Mouse (Mus musculus): ENCODE results near the gene C1qtnf1. TPM values are rescaled to one million over a fixed set of nuclear protein-coding genes. Genes with fewer than 3 reads are reported as not detected.
A peak's percentile ranks its signal among the peaks of the same experiment; 100 is the strongest.

The C1qtnf1 gene
- polyA plus RNA-seq, 1 experiment, result 32.3 TPM

DNA sequence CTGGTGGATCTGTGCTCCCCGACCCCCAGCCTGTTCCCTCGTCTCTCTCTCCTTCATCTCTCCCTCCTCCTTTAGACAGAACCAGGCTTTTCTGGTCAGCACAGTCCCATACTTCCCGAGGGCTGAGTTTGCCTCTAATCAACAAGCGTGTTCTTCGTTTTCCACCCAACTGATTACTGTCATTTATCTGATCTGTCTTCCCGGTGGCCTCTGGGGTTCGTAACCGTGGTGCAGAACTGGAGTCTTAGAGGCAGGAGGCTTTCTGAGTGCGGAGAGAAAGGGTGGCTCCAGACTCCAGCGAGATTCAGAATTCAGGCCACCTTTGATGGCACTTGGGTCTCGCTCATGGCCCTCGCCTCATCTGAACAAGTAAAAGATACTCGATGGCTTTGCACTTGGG, 6.1 kb downstream of the C1qtnf1 start:
- DNase-seq (ENCODE audit: low read depth), result no peak

DNA sequence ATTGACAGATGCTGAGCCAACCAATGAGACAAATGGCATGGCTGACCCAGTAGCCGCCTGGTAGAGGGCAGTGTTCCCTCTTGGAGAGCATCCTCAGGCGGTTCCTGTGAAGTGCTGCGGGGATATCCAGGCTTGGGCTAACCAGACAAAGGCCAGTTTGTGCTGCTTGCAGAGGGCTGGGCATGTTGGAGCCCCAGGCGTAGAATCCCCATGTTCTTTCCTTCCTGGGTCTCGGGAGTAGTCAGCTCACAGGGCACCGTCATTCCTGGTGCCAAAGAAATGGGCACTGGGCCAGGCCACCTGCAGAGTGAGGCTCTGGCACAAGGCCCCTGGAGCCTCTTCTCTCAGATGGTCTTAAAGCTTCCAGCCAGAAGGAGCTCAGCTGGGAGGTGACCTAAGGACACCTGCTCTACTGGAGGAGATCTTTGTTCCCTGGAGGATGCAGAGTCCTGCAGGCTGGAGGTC, 8.5 kb downstream of the C1qtnf1 start:
- no peak for DNase-seq (ENCODE audit: low read depth)

DNA sequence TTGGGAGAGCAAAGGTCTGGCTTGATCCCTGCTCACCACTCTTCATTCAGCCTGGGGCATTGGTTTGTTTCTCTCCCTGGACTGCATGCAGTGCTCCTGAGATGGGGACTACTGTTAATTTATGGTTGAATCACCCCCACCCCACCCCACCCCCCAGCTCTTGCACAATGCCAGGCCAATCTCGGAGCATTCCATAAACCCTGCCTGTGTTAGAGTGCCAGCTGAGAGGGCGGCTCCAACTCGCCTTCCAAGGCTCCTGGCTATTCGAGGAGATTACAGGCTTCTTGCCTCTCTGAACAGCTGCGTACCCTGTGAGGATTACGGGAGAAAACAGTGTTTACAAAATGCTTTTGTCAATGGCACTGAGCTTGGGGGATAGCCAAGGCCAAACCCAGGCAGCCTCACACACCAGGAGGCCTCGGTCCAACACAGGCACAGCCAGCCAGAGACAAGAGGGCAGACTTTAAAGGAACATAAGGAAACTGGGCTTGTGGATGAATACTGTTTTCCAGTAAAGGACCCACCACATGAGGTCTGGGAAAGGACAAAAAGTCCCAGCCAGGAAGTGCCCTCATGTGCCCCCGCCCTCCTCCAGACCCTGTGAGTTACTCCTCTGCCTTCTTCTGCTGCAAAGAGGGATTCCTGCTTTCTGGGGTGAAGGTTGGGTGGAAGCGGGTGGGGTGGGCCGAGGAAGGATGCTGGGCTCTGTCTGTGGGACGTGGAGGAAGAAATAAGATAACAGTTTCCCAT, 10.8 kb downstream of the C1qtnf1 start:
- peak; percentile 80 for DNase-seq (ENCODE audit: low read depth)

DNA sequence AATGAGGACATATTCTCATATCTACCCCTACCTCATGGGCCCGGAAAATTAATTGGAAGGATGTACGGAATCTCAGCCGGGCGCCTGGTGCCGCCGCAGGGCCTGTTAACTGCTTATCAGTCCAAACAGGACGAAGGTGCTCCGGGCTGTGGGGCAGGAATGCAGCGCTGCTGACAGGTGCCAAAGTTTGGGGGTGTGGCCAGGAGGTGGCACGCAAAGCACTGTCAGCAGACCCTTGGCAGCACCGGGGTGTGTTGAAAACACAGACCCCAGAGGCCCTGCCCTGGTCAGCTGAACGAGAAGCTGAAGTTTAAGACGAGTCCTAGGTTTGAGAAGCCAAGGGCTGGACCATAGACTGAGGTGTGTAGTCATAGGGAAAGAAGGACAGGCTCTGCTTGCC, 14.7 kb downstream of the C1qtnf1 start:
- DNase-seq (ENCODE audit: low read depth), result no peak

DNA sequence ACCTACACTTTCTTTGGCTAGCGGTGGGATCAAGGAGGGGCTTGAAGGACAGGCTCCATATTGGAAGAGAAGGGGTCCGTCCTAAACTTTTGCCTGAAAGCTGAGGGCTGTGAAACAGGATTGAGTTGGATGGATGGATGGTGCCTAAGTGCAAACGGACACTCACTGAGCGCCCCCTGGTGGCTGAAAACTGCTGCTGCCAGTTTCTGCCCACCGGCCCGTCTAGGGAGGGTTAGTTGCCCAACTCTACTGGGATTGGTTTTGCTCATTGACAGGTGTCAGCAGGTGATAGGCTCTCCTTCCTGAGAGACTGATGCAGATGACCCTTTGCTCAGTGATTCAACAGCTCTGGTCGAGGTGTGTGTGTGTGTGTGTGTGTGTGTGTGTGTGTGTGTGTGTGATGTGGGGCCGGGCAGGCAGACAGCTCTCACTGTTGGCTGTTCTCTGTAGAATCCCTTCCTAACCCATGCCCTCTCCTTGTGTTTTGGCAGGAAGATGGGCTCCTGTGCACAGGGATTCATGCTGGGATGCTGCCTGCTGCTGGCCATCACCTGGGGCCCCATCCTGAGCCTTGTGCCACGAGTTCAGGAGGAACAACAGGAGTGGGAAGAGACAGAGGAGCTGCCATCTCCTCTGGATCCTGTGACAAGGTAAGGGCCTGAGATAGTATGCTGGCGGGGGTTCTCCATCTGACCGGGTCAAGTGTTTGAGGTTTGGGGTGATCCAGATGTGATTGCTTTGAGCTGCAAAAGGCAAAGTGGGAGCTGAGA, 15.4 kb downstream of the C1qtnf1 start:
- no peak for DNase-seq (ENCODE audit: low read depth)

DNA sequence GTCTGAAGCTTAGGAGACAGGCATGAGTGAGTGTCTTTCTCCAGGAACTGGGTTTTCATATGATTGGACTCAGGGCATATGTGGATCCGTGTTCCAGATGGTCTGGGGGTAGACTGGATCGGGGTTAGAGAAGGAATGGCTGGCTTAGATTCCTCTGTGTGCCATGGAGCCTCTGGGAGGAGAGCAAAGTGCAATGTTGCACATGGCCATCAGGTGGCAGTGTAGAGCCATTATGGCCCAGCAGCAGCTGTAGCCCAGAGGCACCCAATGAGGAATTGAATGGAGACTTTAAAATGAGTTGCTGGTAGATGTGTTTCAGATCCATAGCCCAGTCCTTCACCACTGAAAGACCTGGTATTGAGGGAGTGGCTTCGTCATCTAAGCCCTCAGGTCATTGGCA, 17.8 kb downstream of the C1qtnf1 start:
- no peak for DNase-seq (ENCODE audit: low read depth)

DNA sequence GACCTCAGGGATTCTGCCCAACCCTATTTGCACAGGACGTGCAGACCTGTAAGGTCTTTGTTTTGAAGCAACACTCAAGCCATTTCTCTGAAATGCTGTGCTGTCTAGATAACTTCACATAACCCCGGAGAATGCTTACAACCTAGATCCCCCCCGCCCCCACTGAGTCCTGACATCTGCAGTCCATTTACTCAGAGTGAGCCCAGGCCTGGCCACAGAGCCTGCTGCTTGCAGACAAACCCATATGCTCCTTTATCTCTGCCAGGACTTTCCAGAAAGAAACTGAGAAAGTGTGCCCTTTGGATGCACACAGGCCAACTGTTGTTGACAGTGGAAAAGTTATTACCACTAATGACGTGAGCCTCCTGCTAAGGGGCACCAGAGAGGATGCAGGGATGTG, 19.3 kb downstream of the C1qtnf1 start:
- no peak for DNase-seq (ENCODE audit: low read depth)

DNA sequence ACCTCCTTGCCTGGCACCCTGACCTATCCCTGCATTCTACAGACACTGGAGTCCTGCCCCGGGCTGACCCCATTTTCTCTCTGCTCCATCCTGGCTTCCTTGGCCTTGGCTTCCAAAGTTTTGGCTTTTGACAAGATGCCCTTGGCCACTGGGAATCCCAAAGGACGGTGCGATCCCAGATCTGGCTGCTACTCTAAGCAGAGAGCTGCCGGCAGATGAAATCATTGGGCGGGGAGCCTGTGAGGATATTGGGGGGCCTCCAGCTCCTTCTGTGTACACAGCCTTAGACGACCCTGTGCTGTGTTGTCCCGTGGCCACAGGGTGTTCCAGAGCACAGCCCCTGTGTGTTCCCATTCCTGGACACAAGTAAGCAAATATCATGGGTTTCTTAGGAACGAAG, 20.4 kb downstream of the C1qtnf1 start:
- DNase-seq (ENCODE audit: low read depth), result no peak

DNA sequence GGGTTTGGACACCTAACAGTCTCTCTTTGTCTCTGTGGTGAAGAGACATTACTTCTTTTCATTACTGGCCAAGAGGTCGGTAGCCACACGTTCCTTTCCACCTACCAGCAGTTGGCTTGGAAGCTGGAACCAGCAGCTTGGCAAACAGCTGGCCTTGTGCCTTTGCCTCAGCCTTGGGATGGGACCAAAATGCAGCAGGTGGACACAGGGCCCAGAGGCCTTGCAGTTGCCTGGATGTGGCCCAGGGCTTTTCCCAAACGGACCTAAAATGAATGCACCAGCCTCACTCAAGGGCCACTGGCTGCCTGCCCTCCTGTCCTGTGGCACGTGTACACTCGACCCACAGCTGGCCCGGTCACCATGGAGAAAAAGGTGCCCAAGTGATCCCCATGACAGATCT, 23.2 kb downstream of the C1qtnf1 start:
- no peak for DNase-seq (ENCODE audit: low read depth)

DNA sequence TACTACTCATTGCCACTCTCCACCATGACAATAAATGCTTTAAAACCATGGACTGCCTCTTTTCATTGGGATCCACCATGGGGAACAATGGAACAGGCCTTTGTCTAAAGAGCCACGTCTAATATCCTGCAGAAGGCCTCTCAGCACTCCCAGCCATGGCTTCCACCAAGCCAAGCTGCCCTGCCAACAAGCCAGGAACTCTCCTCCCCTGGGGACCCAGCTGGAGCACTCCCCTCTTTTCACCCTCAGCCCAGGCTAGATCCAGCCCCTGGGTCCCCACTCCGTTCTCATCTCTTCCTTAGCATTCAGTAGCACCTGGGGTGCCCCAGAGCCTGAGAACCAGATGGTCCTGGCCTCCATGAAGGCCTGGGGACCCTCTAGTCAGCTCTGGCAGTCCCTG, 25.0 kb downstream of the C1qtnf1 start:
- no peak for DNase-seq (ENCODE audit: low read depth)

DNA sequence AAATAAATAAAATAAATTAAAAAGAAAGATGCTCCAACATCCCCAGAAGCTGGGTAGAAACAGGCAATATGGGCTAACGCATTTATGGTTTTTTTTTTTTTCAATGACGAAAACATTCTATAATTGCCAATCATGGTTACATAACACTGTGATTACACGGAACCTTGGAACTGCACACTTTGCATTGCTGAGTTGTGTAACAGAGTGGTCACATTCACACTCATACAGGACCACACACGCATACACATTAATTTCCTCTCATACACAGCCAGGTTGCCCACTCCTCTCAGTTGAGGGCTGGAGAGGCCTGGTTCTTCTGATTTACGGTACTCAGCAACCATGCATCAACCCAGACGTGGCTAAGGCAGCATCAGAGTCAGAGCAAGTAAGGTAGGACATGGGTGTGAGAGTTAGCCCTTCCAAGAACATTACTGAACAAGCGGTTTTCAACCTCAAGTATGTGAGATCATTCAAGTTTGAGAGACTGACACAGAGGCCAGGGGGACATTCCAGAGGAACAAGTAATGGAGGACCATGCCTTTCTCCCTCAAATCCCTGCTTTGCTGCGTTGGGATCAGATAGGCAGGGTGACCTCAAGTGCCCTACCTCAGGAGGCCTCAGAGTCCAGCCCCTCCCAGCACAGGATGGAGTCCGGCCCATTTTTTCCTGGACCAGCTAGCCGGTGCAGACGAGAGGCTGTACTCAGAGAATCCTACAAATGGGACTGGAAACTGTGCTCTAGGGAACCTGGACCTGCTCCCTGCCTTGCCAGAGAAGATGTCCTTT, 26.1 kb downstream of the C1qtnf1 start:
- no peak for DNase-seq (ENCODE audit: low read depth)

DNA sequence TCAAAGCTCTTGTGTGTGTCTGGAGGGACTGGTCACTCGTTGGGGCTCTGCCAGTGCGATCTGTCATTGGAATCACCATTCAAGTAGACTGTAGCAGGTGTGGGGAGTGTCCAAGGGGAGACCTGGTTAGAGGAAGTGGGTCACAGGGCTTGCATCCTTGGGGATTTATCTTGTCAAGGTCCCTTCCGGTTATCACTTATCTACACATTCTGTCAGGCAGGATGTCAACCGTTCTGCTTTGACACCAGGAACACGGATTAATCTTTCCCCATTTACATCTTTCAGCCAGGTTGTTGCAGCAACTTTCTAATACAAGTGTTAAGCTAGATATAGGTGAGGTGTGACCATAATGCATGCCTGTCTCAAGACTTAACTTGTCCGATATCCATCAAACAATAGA, 27.8 kb downstream of the C1qtnf1 start:
- no peak for DNase-seq (ENCODE audit: low read depth)

DNA sequence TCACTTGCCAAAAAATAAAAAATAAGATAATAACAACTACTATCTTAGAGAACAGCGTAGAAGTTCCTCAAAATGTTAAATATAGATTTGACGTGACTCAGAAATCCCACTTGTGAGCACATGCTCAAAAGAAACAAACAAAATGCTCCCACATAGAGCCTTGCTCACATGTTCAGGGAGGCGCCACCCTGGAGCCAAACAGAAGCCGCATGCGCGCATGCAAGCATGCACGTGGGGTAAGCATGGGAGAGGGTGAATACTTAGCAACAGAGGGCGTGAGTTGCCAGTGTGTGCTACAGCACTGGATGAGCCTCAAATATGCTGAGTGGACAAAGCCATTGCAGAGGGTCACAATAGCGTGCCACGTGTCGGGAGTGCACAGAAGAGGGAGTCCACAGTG, 28.9 kb downstream of the C1qtnf1 start:
- no peak for DNase-seq (ENCODE audit: low read depth)

DNA sequence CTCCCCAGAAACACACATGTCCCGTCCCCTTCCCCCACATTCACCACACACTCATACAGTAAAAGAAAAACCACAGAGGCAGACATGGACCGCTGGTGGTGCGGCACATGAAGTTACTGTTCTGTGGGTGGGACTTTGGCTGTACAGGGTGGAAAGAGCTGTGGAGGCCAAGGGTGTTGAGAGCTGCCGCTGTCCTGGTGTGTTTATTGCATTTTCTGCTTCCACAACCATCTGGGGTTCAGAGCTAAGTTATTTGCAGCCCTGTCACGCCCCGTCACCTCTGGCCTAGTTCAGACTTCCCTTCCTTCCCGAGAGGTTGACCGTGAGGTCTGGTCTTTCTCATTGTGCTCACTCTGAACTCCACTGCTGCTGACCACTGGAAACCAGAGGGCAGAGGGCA, 31.0 kb downstream of the C1qtnf1 start:
- DNase-seq (ENCODE audit: low read depth), result no peak

DNA sequence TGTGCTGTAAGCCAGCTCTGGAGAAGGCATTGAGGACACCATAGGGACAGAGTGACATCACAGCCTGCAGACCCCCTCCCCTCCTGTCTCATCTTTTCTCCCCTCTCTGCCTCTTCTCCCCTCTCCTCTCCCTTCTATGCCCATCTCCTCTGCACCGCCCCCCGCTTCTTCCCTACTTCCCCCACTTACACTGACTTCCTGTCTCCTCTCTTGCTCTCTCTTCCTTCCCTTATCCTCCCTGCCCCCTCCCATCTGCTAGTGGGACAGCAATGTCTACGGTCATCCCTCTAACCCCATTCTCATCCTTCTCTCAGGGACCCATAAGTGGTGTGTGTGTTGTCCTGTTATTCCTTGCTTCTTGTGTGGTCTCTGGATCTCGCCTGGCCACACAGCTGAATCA, 31.5 kb downstream of the C1qtnf1 start:
- no peak for DNase-seq (ENCODE audit: low read depth)

DNA sequence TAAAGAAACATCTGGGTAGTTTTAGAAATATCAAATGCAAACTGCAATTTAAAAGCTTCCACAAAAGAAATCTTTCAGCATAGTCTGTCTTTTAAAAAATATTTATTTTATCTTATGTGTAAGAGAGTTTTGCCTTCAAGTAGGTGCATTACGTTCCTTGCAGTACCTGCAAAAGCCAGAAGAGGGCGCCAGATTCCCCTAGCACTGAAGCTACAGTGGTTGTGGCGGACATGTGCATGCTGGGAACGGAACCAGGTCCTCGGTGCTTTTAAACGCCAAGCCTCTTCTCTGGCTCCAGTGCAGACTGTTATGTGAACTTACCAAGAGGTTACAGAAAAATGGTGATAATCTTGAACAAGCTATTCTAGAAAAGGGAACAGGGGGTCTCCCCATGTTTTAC, 32.3 kb downstream of the C1qtnf1 start:
- DNase-seq (ENCODE audit: low read depth), result no peak

DNA sequence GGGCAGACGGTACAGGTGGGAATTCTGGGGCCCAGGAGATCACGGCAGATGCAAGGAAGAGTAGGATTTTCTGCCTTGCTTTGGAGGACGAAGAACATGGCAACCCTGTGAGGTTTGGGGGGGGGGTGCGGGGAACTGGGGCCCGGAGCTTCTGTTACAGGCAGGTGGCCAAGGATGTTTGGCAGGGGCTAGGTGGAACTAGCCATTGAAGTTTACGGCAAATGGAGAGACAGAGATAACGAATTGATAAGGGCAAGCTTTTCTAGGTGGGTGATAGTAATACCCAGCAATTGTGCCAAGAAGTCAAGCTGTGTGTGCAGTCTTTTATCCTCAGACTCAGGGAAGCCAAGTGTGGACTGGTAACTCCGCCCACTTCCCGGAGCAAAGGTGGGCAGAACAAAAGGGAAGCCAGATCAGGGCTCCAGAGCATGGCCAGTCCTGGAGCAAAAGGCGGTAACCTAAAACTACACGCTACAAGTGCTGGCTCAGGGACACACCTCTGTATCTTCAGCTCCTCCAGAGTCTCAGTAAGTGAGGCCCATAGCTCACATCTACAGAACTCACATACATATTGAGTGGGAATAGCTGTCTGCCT, 39.5 kb downstream of the C1qtnf1 start:
- DNase-seq (ENCODE audit: low read depth), result no peak

DNA sequence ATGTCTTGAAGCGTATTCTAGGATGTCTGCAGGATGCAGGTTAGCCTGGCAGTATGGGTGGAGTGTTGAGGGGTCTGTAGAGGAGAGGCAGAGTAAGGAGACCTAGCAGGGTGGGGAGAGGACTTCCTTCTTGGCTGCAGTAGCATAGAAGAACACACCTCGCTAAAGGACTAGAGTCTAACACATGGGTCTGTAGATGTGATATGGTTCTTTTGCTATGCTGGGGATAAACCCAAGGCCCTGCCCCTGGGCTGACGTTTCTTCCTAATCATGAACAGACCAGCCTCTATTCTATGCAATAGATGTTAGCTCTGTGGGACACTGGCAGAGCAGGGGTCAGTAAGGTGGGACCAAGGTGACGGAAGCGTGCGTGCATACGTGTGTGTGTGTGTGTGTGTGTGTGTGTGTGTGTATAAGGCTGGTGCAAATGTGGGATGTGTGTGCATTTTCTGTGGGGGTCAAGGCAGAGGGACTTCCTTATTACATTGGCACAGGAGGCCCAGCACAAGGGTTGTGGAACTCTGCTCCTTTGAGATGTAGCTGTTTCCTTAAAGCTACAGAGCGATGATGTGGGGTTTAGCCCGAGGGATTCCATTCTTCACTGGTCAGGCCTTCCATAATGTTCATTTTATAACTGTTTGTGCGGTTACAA, 41.6 kb downstream of the C1qtnf1 start:
- DNase-seq (ENCODE audit: low read depth), result no peak

DNA sequence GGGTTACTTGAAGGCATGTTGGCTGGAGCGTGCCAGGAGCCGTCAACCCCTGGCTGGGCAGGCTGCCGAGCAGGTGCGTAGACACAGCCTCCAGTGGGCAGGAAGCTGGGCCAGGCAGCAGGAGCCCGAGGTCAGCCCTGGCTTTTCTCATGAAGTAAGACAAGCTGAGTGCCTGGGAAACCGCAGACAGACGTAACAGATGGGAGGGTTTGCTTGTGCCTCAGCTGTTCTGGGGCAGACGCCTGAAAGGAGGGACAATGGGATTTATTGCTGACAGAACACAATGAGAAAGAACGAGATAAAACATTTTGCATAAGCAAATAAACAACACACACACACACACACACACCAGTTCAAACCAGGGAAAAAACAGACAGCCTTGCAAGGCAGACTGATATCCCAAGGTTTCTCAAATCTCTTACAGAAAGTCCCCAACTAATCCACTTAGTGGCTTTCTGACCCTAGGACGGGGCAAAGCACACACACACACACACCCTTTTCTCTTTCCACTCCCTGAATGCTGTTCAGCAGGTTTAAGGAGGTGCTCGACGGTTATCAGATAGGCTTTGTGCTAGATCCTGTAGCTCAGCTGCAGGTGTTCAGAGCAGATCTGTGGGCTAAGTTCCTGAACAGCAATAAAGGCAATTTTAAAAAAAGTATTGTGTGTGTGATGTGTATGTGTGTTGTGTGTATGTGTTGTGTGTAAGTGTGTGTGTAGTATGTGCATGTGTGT, 42.4 kb downstream of the C1qtnf1 start:
- no peak for DNase-seq (ENCODE audit: low read depth)

DNA sequence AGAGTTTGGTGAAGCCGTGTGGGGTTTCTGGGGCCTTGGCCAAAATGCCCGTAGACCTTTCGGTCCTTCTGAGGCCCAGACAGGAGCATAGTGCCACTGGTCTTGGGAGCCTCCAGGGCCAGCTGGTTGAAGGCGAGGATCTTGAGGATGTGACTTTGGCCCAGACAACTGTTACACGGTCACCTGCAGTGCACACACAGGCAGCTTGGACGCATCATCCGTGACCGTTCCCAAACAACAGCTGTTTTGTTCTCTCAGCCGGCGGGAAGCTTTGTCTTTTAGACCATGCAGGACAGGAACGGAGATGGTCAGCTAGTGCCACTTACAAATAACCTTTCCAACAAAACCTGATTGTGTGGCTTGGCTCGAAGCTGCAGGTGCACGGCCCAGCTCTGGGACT, 43.7 kb downstream of the C1qtnf1 start:
- no peak for DNase-seq (ENCODE audit: low read depth)

DNA sequence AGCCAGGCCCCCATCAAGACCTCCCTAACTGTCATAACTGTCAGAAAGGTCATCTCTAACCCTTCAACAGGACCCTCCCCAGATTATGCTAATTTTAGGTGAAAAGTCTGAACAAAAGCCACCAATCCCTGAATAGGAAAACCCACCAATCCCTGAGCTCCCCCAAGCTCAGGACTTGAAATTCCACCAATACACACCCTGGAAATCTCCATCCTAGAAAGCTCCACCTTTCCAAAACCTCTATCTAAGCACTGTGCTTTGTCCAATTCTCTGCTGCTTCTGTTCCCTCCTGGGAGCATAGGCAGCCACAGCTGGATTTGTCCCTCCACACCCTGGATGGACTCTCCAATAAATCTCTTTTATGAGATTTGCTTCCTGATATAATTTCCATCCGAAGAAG, 45.2 kb downstream of the C1qtnf1 start:
- DNase-seq (ENCODE audit: low read depth), result no peak
